Mouse (Mus musculus) kidney, embryonic 14.5 days (tissue): ENCODE data around the gene Enthd1. TPM values are rescaled to one million over a fixed set of nuclear protein-coding genes. Genes with fewer than 3 reads are reported as not detected.

Experiments
- ATAC-seq: fragments of 200-750 bp; cut with Nextera tagmentation; 2 replicates; pipeline ENCODE4 v1.8.0; 2017; ENCODE audit warnings: moderate number of reproducible peaks, mild to moderate bottlenecking, moderate TSS enrichment, moderate library complexity; ENCODE audit not compliant: low FRiP score, low TSS enrichment
- H3K27ac ChIP-seq: fragments of 300-500 bp; sonication (generic); 2 replicates; pipeline ENCODE4 v1.5.1; 2014; ENCODE audit warnings: low read depth, mild to moderate bottlenecking, low read length, moderate library complexity, mixed read lengths
- H3K27me3 ChIP-seq: fragments of 300-500 bp; sonication (generic); 2 replicates; pipeline ENCODE4 v1.6.1; 2014; ENCODE audit warnings: mild to moderate bottlenecking, low read length; ENCODE audit not compliant: control insufficient read depth, insufficient read depth
- H3K36me3 ChIP-seq: fragments of 300-500 bp; sonication (generic); 2 replicates; pipeline ENCODE4 v1.6.1; 2014; ENCODE audit warnings: low read length, mixed read lengths; ENCODE audit not compliant: control insufficient read depth, insufficient read depth
- H3K4me1 ChIP-seq: fragments of 300-500 bp; sonication (generic); 2 replicates; pipeline ENCODE4 v1.6.1; 2014; ENCODE audit warnings: low read length, mixed read lengths; ENCODE audit not compliant: control insufficient read depth, insufficient read depth
- H3K4me2 ChIP-seq: fragments of 300-500 bp; sonication (generic); replicated peaks from 2 replicates; pipeline ENCODE4 v1.6.1; 2014; ENCODE audit warnings: low read depth, mild to moderate bottlenecking, low read length
- H3K4me3 ChIP-seq: fragments of 300-500 bp; sonication (generic); 2 replicates; pipeline ENCODE4 v1.5.1; 2014; ENCODE audit warnings: mild to moderate bottlenecking, low read length
- H3K9ac ChIP-seq: fragments of 300-500 bp; sonication (generic); 2 replicates; pipeline ENCODE4 v1.6.1; 2014; ENCODE audit warnings: low read depth, mild to moderate bottlenecking, low read length, moderate library complexity
- H3K9me3 ChIP-seq: fragments of 300-500 bp; sonication (generic); 2 replicates; pipeline ENCODE4 v1.6.1; 2016; ENCODE audit warnings: low read length; ENCODE audit not compliant: control insufficient read depth
- WGBS: fragments of 180-500 bp; shearing (Covaris S2); extraction: QIAGEN DNeasy Blood & Tissue Kit; methylation state at CpG from one replicate; pipeline ENCODE4 v1.1.7; 2014; 5-methylcytosine and 5-hydroxymethylcytosine counted together
- polyA plus RNA-seq: library from polyadenylated mRNA; unstranded; fragments of >200 nt; fragmentation: Nextera tagmentation; extraction: Ambion mirVana; gene quantifications from 2 replicates; pipeline ENCODE4 v1.2.1, GENCODE M21; 2014

The Enthd1 gene
- polyA plus RNA-seq: not detected in 2 replicates

DNA sequence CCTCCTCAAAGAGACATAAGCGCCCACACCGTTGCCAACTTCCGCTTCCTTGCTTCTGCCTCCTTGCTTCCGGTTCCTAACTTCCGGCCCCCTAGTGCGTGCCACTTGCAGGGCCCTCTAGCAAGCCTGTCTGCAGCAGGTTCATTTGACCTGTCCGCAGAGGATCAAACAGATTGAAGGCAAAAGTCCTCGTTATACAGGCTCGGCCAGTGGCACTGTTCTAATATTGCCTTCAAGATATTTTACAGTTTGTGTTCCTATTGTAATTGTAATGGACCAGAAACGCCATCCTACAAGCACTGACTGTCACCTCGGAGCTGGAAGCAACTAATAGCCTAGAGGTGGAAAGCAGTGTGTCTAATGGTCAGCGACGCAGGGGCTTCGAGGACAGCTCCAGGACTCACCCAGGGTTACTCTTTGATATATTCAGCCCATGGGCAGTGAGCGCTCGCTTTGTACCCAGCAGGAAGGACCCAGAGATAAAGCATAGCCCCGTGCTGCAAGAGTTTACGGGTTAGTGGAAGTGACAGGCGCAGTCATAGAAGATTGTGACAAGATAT lies at the start of gene Enthd1:
TSS of gene Enthd1 (minus strand) at position 51 of the 560 bp plus-strand sequence.
- WGBS: 88% methylated on average over 19 of the region's 19 CpGs
- ATAC-seq: no peak
- H3K27me3 ChIP-seq: no peaks in the 10 kb centered on the region

DNA sequence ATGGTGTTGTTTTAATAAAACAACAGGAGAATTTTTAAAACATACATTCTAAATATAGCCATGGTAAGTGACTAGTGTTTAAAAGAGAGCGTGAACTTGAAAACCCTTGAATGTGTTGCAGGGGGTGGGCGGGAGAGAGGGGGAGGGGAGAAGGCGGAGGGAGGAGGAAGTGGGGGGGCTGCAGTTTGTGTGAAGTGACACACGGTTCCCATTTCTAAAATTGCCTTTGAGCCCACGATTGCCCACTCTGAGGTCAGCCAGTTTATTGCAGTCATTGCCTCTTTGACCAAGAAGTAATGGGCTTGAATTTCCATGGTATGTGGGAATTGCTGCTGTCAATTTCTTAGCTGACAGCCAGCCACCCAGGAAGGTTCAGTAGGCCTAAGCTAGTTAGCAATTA lies 48.9 kb upstream of the Enthd1 start:
- no peak overlapping the region for H3K4me2 ChIP-seq
- H3K27me3 ChIP-seq: peaks cover 8% of the 10 kb centered on the region
- H3K4me3 ChIP-seq: no peak overlapping the region
- WGBS: 22% methylated on average over 5 of the region's 5 CpGs
- peaks cover 10% of the 10 kb centered on the region for H3K4me1 ChIP-seq
- H3K9me3 ChIP-seq: no peaks in the 10 kb centered on the region
- no peak overlapping the region for H3K9ac ChIP-seq
- ATAC-seq: no peak
- H3K36me3 ChIP-seq: no peaks in the 10 kb centered on the region
- no peak overlapping the region for H3K27ac ChIP-seq

More for the DNA sequence above, at the start of gene Enthd1:
- Histone ChIP-seq H3K9ac (no peak within 1 kb of the TSS), H3K4me3 (no peak within 1 kb of the TSS), H3K27ac (no peak within 1 kb of the TSS), H3K4me1 (no peaks in the 10 kb centered on the region), H3K36me3 (no peaks in the 10 kb centered on the region), H3K4me2 (no peak within 1 kb of the TSS), H3K9me3 (no peaks in the 10 kb centered on the region)

DNA sequence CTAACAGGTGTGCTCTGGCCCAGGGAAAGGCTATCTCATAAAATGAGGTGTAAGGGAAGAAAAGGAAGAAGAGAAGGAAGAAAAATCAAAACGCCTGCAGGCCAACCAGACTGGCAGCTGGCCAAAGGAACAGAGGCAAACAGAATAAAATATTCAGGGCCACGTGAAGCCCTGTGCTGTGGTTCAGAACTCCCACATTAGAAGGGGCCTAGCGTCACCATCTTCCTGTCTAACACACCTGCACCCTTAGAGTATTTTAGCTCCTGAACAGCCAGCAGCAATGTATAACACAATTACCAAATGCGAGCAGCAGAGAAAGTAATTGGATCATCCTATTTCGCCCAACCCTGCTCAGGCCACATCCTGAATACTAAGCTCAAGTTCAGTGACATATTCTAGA lies 46.5 kb upstream of the Enthd1 start:
- no peak overlapping the region for H3K27ac ChIP-seq
- H3K4me3 ChIP-seq: no peak overlapping the region
- no peaks in the 10 kb centered on the region for H3K36me3 ChIP-seq
- H3K4me2 ChIP-seq: no peak overlapping the region
- H3K27me3 ChIP-seq: peaks cover 6% of the 10 kb centered on the region
- H3K4me1 ChIP-seq: peaks cover 10% of the 10 kb centered on the region
- no peak overlapping the region for H3K9ac ChIP-seq
- ATAC-seq: no peak
- H3K9me3 ChIP-seq: no peaks in the 10 kb centered on the region
- 72% methylated on average over 5 of the region's 5 CpGs for WGBS

DNA sequence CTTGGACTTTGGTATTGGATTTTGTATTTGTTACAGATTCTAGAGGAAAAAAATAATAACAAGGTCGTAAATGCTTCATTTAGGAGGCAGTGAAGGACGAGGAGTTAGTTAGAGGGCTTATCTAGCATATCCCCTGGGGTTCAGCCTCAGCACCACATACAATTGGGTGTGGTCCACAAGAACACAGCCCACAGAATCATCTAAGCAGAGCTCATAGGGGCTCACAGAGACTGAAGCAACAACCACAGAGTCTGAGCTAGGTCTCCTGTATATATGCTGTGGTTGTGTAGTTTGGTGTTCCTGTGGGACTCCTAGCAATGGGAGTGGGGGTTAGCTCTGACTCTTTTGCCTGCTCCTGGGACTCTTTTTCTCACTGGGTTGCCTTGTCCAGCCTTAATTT lies 45.4 kb upstream of the Enthd1 start:
- peaks cover 7% of the 10 kb centered on the region for H3K4me1 ChIP-seq
- H3K4me2 ChIP-seq: no peak overlapping the region
- WGBS: 61% methylated on average over 2 of the region's 2 CpGs
- H3K9me3 ChIP-seq: no peaks in the 10 kb centered on the region
- no peaks in the 10 kb centered on the region; the same call in 1 of the 2 replicates for H3K27me3 ChIP-seq
- no peak for ATAC-seq
- no peak overlapping the region for H3K27ac ChIP-seq
- no peak overlapping the region for H3K9ac ChIP-seq
- no peaks in the 10 kb centered on the region for H3K36me3 ChIP-seq
- no peak overlapping the region for H3K4me3 ChIP-seq

DNA sequence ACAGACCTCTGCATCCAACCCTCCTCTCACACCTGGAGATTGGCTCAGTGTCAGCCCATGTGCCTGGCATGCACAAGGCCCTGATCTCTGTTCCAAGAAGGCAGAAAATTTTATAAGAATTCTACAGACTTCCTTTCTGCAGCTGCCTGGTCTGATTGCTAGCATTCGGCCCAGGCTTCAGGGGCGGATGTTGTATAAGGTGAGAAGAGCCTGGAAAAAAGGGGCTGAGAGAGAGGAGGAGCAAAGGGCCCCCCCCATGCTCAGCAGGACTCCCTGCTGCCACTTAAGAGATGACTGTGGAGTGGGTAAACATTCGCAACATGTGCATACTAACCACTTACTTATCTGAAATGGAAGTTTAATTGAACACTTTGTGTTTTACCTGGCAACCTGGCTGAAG lies 43.0 kb upstream of the Enthd1 start:
- Histone ChIP-seq H3K4me3 (no peak overlapping the region), H3K9me3 (no peaks in the 10 kb centered on the region), H3K27ac (no peak overlapping the region), H3K4me2 (no peak overlapping the region), H3K4me1 (no peaks in the 10 kb centered on the region), H3K36me3 (no peaks in the 10 kb centered on the region), H3K9ac (no peak overlapping the region), H3K27me3 (no peaks in the 10 kb centered on the region)
- WGBS: 81% methylated on average over 3 of the region's 3 CpGs
- no peak for ATAC-seq

DNA sequence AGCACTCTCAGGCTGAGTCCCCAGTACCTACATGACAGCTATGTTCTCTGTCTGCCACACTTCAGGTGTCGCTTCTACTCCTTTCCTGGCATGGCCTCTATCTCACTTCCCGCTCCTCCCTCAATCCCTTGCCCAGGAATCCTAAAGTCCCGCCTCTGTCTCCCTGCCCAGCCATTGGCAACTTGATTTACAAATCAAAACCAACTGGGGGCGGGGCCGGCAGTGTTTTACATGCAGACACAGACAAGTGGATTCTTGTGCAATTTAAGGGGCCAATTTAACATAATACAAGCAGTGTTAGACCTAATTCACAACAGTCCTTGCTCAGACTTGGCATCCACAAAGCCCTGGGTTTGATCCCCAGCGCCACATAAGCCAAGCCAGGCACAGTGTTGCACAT lies 39.1 kb upstream of the Enthd1 start:
- H3K27me3 ChIP-seq: no peaks in the 10 kb centered on the region
- no peaks in the 10 kb centered on the region for H3K9me3 ChIP-seq
- no peak for ATAC-seq
- H3K27ac ChIP-seq: no peak overlapping the region
- 90% methylated on average over 6 of the region's 6 CpGs for WGBS
- H3K4me3 ChIP-seq: no peak overlapping the region
- no peak overlapping the region for H3K4me2 ChIP-seq
- no peaks in the 10 kb centered on the region for H3K36me3 ChIP-seq
- no peak overlapping the region for H3K9ac ChIP-seq
- H3K4me1 ChIP-seq: peaks cover 6% of the 10 kb centered on the region; the same call in 1 of the 2 replicates

DNA sequence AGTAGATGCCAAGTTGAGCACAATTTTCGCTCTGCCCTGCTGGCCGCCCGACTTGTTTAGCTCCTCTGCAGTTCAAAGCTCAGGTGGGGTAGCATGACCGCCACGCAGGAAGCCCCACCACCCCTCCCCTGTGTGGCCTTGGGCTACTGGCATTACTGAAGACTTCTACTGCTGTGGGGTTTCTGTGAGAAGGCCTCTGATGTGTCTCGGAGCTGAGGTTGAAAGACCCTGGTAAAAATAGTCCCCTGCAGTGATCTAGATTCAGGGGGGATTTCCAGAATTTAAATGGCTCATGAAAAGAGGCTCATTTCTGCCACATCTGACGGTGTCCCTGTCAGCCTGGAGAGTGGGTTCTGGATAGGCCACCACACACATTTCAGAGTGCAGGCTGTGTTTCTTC lies 37.5 kb upstream of the Enthd1 start:
- 67% methylated on average over 7 of the region's 7 CpGs for WGBS

DNA sequence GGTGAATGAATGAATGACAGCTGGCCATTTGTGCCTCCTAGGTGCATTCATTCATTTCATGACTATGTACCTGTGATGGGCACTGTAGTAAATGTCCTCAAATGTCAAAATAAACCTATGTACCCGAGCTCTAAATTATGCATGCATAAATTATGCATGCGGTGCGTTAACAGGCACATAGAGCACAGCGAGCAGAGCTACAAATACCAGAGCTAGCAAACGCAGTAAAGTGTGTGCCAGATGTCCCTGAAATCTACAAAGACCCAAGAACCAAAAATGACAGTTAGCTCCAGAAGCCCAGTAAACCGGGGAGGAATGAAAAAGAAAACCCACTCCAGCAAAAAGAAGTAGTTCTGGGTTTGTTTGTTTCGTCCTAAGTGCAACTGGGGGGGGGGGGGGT lies 36.5 kb upstream of the Enthd1 start:
- H3K4me3 ChIP-seq: no peak overlapping the region
- ATAC-seq: no peak
- no peak overlapping the region for H3K9ac ChIP-seq
- H3K9me3 ChIP-seq: no peaks in the 10 kb centered on the region
- H3K27ac ChIP-seq: no peak overlapping the region
- H3K27me3 ChIP-seq: no peaks in the 10 kb centered on the region
- WGBS: 78% methylated on average over 7 of the region's 7 CpGs
- H3K4me1 ChIP-seq: peaks cover 8% of the 10 kb centered on the region; the same call in 1 of the 2 replicates
- no peaks in the 10 kb centered on the region for H3K36me3 ChIP-seq
- no peak overlapping the region for H3K4me2 ChIP-seq

More for the DNA sequence above, 37.5 kb upstream of the Enthd1 start:
- no peak for ATAC-seq
- Histone ChIP-seq H3K4me1 (peaks cover 8% of the 10 kb centered on the region; the same call in 1 of the 2 replicates), H3K4me3 (no peak overlapping the region), H3K4me2 (no peak overlapping the region), H3K36me3 (no peaks in the 10 kb centered on the region), H3K9ac (no peak overlapping the region), H3K27me3 (no peaks in the 10 kb centered on the region), H3K9me3 (no peaks in the 10 kb centered on the region), H3K27ac (no peak overlapping the region)

DNA sequence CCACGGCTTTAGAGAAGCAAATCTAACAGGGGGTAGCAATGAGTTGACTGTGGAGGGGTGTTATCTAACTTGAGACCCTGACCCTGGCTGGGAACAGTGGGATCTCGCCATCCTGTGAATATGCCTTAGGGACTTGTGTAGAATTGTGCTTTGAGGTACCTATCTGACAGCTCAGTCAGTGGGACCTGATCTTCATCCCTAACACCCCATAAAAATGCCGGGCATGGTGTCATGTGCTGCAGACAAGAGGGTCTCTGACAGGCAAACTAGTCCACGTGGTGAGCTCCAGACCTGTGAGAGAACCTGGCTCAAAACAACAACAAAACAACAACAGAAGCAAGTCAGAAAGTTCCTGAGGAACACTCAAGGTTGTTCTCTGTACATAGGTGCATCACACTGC lies 34.9 kb upstream of the Enthd1 start:
- WGBS: 75% methylated on average over 4 of the region's 4 CpGs
- H3K4me1 ChIP-seq: peaks cover 8% of the 10 kb centered on the region; the same call in 1 of the 2 replicates
- H3K4me3 ChIP-seq: no peak overlapping the region
- no peaks in the 10 kb centered on the region for H3K9me3 ChIP-seq
- no peaks in the 10 kb centered on the region for H3K27me3 ChIP-seq
- no peaks in the 10 kb centered on the region for H3K36me3 ChIP-seq
- no peak overlapping the region for H3K4me2 ChIP-seq
- H3K9ac ChIP-seq: no peak overlapping the region
- no peak for ATAC-seq
- no peak overlapping the region for H3K27ac ChIP-seq
